ENCODE assay signal across 8 mouse cellular contexts in genomic region chr17:80887749-80888119, GRCm38 (mm10). TPM values are rescaled to one million over a fixed set of nuclear protein-coding genes. Genes with fewer than 3 reads are reported as not detected.
A peak's percentile ranks its signal among the peaks of the same experiment; 100 is the strongest.
DNase-seq lines count a peak whose midpoint lies in the region; ATAC-seq and TF ChIP-seq lines count a peak whose summit lies in the region.

No protein-coding gene starts in this region.

- no peak for TF ChIP-seq CTCF in heart, adult 2 months (IDR thresholded peaks at IDR 0.05)
- no peak for TF ChIP-seq CTCF in hindbrain, postnatal 0 days (IDR thresholded peaks at IDR 0.05; ENCODE audit: low read depth)
- TF ChIP-seq CTCF in kidney, adult 2 months (conservative IDR thresholded peaks at IDR 0.05; ENCODE audit: insufficient read depth, insufficient read length, low read depth, low read length) = no peak

- TF ChIP-seq POLR2A in heart, adult 2 months (IDR thresholded peaks at IDR 0.05; ENCODE audit: insufficient read depth, low read depth, low read length) = no peak
- TF ChIP-seq POLR2A in kidney, adult 2 months (IDR thresholded peaks at IDR 0.05; ENCODE audit: low read depth, low read length) = no peak

- no peaks in the 10 kb centered on the region for H3K79me2 ChIP-seq in heart, adult 2 months (replicated peaks; ENCODE audit: control insufficient read depth, insufficient read depth, low read length)

- peak overlapping the region; percentile 19; the same call in 1 of the 2 replicates for H3K9ac ChIP-seq in kidney, embryonic 16.5 days (replicated peaks; ENCODE audit: low read length)
- H3K9ac ChIP-seq in heart, adult 2 months (ENCODE audit: low read depth, low read length) = 0 out of 2 replicates have a peak overlapping the region, but pooled peaks have one; percentile 1
- no peak overlapping the region for H3K9ac ChIP-seq in hindbrain, postnatal 0 days (replicated peaks; ENCODE audit: low read length)
- no peak overlapping the region for H3K9ac ChIP-seq in stomach, embryonic 15.5 days

- no peaks in the 10 kb centered on the region for H3K27me3 ChIP-seq in kidney, embryonic 16.5 days (ENCODE audit: insufficient read depth, low read length)
- H3K27me3 ChIP-seq in heart, adult 2 months (ENCODE audit: control insufficient read depth, insufficient read depth, low read length) = no peaks in the 10 kb centered on the region
- no peaks in the 10 kb centered on the region for H3K27me3 ChIP-seq in hindbrain, postnatal 0 days (ENCODE audit: insufficient read depth, low read length)
- no peaks in the 10 kb centered on the region for H3K27me3 ChIP-seq in stomach, embryonic 15.5 days (replicated peaks)
- no peaks in the 10 kb centered on the region for H3K27me3 ChIP-seq in kidney, adult 2 months (replicated peaks; ENCODE audit: control insufficient read depth, insufficient read depth, low read length)

- no peak for DNase-seq in kidney, postnatal 4 days
- DNase-seq in heart, adult 2 months = peak in 1 of 2 experiments; percentile 47
- peak; percentile 24 for DNase-seq in hindbrain, postnatal 0 days (ENCODE audit: low spot score)
- DNase-seq in layer of hippocampus, adult 8-10 months (ENCODE audit: low spot score in 2 of 2) = no peak
- DNase-seq in adrenal gland, adult 2 months = no peak
- DNase-seq in kidney, adult 2 months = no peak

- H3K4me1 ChIP-seq in kidney, embryonic 16.5 days (ENCODE audit: insufficient read depth, low read length) = peaks cover 21% of the 10 kb centered on the region
- H3K4me1 ChIP-seq in heart, adult 2 months (ENCODE audit: control insufficient read depth, insufficient read depth, low read length) = peaks cover 4% of the 10 kb centered on the region
- H3K4me1 ChIP-seq in hindbrain, postnatal 0 days (ENCODE audit: insufficient read depth, low read length) = 0 out of 2 replicates have a peak, but pooled peaks cover 15% of the 10 kb centered on the region
- 0 out of 2 replicates have a peak, but pooled peaks cover 7% of the 10 kb centered on the region for H3K4me1 ChIP-seq in stomach, embryonic 15.5 days
- H3K4me1 ChIP-seq in kidney, adult 2 months (ENCODE audit: control insufficient read depth, insufficient read depth, low read length) = peaks cover 4% of the 10 kb centered on the region; the same call in 1 of the 2 replicates

- intact Hi-C loops in heart, adult 2 months (cut with DNase I) = loop anchor here (5.0 kb wide), 1 partner anchor 35 kb away; no protein-coding TSS in a partner anchor

- H3K4me2 ChIP-seq in kidney, embryonic 16.5 days (replicated peaks; ENCODE audit: low read depth, low read length) = peak overlapping the region; percentile 24
- 0 out of 2 replicates have a peak overlapping the region, but pooled peaks have one; percentile 27 for H3K4me2 ChIP-seq in hindbrain, postnatal 0 days (ENCODE audit: low read depth, low read length)
- peak overlapping the region; percentile 5; the same call in 1 of the 2 replicates for H3K4me2 ChIP-seq in stomach, embryonic 15.5 days

- 12% methylated on average over 8 of the region's 8 CpGs for WGBS in kidney, embryonic 16.5 days
- 27% methylated on average over 8 of the region's 8 CpGs for WGBS in heart, adult 2 months
- 21% methylated on average over 8 of the region's 8 CpGs for WGBS in hindbrain, postnatal 0 days
- 31% methylated on average over 8 of the region's 8 CpGs for WGBS in stomach, embryonic 15.5 days
- WGBS in kidney, adult 2 months = 37% methylated on average over 8 of the region's 8 CpGs

- H3K36me3 ChIP-seq in kidney, embryonic 16.5 days (ENCODE audit: insufficient read depth, low read length) = no peaks in the 10 kb centered on the region
- H3K36me3 ChIP-seq in heart, adult 2 months (ENCODE audit: control insufficient read depth, insufficient read depth, low read length) = no peaks in the 10 kb centered on the region
- H3K36me3 ChIP-seq in hindbrain, postnatal 0 days (ENCODE audit: insufficient read depth, low read length) = no peaks in the 10 kb centered on the region
- H3K36me3 ChIP-seq in stomach, embryonic 15.5 days = no peaks in the 10 kb centered on the region
- H3K36me3 ChIP-seq in kidney, adult 2 months (ENCODE audit: control insufficient read depth, insufficient read depth, low read length) = no peaks in the 10 kb centered on the region

- no peak overlapping the region for H3K4me3 ChIP-seq in kidney, embryonic 16.5 days (ENCODE audit: low read length)
- H3K4me3 ChIP-seq in heart, adult 2 months = peak overlapping the region; percentile 14; the same call in 1 of the 2 replicates
- H3K4me3 ChIP-seq in hindbrain, postnatal 0 days (ENCODE audit: low read length) = no peak overlapping the region
- H3K4me3 ChIP-seq in stomach, embryonic 15.5 days (replicated peaks) = no peak overlapping the region
- no peak overlapping the region for H3K4me3 ChIP-seq in kidney, adult 2 months (ENCODE audit: insufficient read depth, low read depth, low read length)

- TF ChIP-seq EP300 in heart, adult 2 months (IDR thresholded peaks at IDR 0.05; ENCODE audit: insufficient read depth, low read depth, low read length) = no peak

- no peak overlapping the region for H3K27ac ChIP-seq in kidney, embryonic 16.5 days (ENCODE audit: low read length)
- peak overlapping the region; percentile 69 for H3K27ac ChIP-seq in heart, adult 2 months
- peak overlapping the region; percentile 8 for H3K27ac ChIP-seq in hindbrain, postnatal 0 days
- H3K27ac ChIP-seq in stomach, embryonic 15.5 days = peak overlapping the region; percentile 28
- no peak overlapping the region for H3K27ac ChIP-seq in kidney, adult 2 months (ENCODE audit: insufficient read depth, low read depth, low read length)

- peak; percentile 50; the same call in 1 of the 2 replicates for ATAC-seq in kidney, embryonic 16.5 days (ENCODE audit: low FRiP score, low TSS enrichment)
- ATAC-seq in hindbrain, postnatal 0 days = no peak
- ATAC-seq in stomach, embryonic 15.5 days (ENCODE audit: insufficient read depth, low FRiP score, low read depth) = no peak

- no peaks in the 10 kb centered on the region for H3K9me3 ChIP-seq in kidney, embryonic 16.5 days (ENCODE audit: low read length)
- no peaks in the 10 kb centered on the region for H3K9me3 ChIP-seq in hindbrain, postnatal 0 days (ENCODE audit: low read length)
- no peaks in the 10 kb centered on the region for H3K9me3 ChIP-seq in stomach, embryonic 15.5 days

RNA-seq across cellular contexts. Expression of gene Tmem178, which starts 56.7 kb away (rescaled TPM):
- 16.8 and 17.8 TPM in 2 replicates for polyA plus RNA-seq in kidney, embryonic 16.5 days (2015; fragmentation: Nextera tagmentation; extraction: Ambion mirVana)
- total RNA-seq in heart, adult 2 months (2021) = under 1 TPM; 0.25 to 0.31 TPM
- polyA plus RNA-seq in heart, adult 2 months (2012; rRNA removed) = 0.18 and 0.44 TPM in 2 replicates
- total RNA-seq in hindbrain, postnatal 0 days (2014; rRNA removed) = 48.8 and 49.9 TPM in 2 replicates
- polyA plus RNA-seq in hindbrain, postnatal 0 days (2015; fragmentation: Nextera tagmentation; extraction: Ambion mirVana) = 36.9 and 37.4 TPM in 2 replicates
- 3.5 and 4.2 TPM in 2 replicates for polyA plus RNA-seq in stomach, embryonic 15.5 days (2015; fragmentation: Nextera tagmentation; extraction: Ambion mirVana)
- 100 to 1,000 TPM in 1 of 4 experiments, 10 to 100 TPM in 3; 92.1 to 105 (median 98.5) TPM for total RNA-seq in layer of hippocampus, adult 8-10 months (2022)
- 10 to 100 TPM in 1 of 2 experiments, 1 to 10 TPM in 1; 7.9 to 13.2 TPM for total RNA-seq in adrenal gland, adult 2 months (2021)
- 8.8 TPM in 2 replicates for polyA plus RNA-seq in adrenal gland, adult 2 months (2012; rRNA removed)
- polyA plus RNA-seq in kidney, adult 2 months (2012; rRNA removed) = 19.9 and 25.9 TPM in 2 replicates

Comparison
In these comparisons a context has a peak if more than half of its experiments do, and no peak if none do; other contexts are left out.
1. H3K27ac ChIP-seq: peak in heart, adult 2 months (single experiment), hindbrain, postnatal 0 days (single experiment) and stomach, embryonic 15.5 days (single experiment); none in kidney, embryonic 16.5 days (single experiment) and kidney, adult 2 months (single experiment).
2. H3K9ac ChIP-seq: peak in kidney, embryonic 16.5 days (single experiment) and heart, adult 2 months (single experiment); none in hindbrain, postnatal 0 days (single experiment) and stomach, embryonic 15.5 days (single experiment).
3. Peak in every context shown above with its lines, with median percentiles within 50 percentile points of each other: H3K4me2 ChIP-seq.